ENCODE assay signal across 9 mouse cellular contexts in the genomic region with DNA sequence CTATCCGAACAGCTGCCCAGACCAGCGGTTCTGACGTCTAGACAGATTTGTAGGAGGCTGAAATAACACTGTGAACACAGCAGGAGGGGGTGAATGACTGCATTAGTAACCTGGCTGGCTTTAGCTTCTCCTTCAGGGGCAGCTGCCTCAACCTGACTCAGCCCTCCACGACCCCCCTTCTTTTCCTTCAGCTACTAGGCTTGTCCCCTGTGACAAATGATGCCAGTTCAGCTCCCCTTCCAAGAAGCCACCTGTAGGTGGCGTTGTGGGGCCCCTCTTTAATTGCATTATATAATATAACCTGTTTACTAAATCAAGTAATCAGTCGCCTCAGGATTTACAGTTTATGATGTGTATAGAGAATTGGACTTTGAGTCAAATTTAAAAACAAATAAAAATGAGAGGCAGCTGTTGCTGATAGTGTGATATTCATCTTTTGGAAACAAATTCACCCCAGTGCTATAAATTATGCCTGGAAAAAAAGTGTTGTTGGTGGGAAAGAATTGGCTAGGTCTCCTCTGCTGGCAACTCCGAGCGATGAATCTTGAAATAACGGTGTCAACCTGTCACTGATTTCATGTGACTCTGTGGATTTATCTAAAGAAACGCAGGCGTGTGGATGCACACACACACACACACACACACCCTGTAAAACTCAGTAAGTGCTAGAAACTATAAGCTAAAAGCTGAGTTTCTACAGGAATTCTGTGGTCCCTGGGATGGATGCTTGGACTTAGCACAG.
DNase-seq lines count a peak whose midpoint lies in the region; ATAC-seq lines count a peak whose summit lies in the region.
"Had no signal": no experiment of that assay in that cellular context is flagged by ENCODE, and none has a peak within 500 bp of the region (broad histone marks: within the 10 kb centered on the region; RNA-seq: fewer than 3 reads in every experiment).

No protein-coding gene starts in this region.

- no peak for ATAC-seq in CD4-positive, CD25-positive, alpha-beta regulatory T cell, adult 4 months

- H3K9me3 ChIP-seq in embryonic facial prominence, embryonic 10.5 days, result no peaks in the 10 kb centered on the region
- H3K9me3 ChIP-seq: liver, embryonic 13.5 days had no signal

- 0 out of 2 replicates have a peak overlapping the region, but pooled peaks have one; percentile 32 for H3K27ac ChIP-seq in embryonic facial prominence, embryonic 10.5 days (replicated peaks)
- H3K27ac ChIP-seq: liver, embryonic 13.5 days had no signal

- intact Hi-C loops in heart, postnatal 25 days (cut with DNase I), result loop anchor here (5.0 kb wide), 1 partner anchor 354 kb away; no protein-coding TSS in a partner anchor

- no peak overlapping the region for H3K4me3 ChIP-seq in embryonic facial prominence, embryonic 10.5 days
- H3K4me3 ChIP-seq: liver, embryonic 13.5 days had no signal

- peaks cover 90% of the 10 kb centered on the region for H3K4me1 ChIP-seq in embryonic facial prominence, embryonic 10.5 days
- H3K4me1 ChIP-seq: liver, embryonic 13.5 days had no signal

- DNase-seq in heart, adult 11 months, result peak; percentile 89
- no peak for DNase-seq in heart, postnatal 25 days (ENCODE audit: low spot score)
- peak; percentile 55 for DNase-seq in right cerebral cortex, postnatal 14 days
- DNase-seq in right cerebral cortex, postnatal 36 days (ENCODE audit: low spot score in 2 of 2), result no peak
- DNase-seq in embryonic facial prominence, embryonic 10.5 days (ENCODE audit: low spot score), result peak; percentile 28
- DNase-seq in lung, postnatal 14 days, result peak; percentile 42
- DNase-seq in spleen, postnatal 36 days (ENCODE audit: low spot score in 2 of 2), result no peak
- DNase-seq: liver, embryonic 13.5 days had no signal

- no peaks in the 10 kb centered on the region for H3K36me3 ChIP-seq in embryonic facial prominence, embryonic 10.5 days (replicated peaks)
- H3K36me3 ChIP-seq: liver, embryonic 13.5 days had no signal

- WGBS in embryonic facial prominence, embryonic 10.5 days, result 58% methylated on average over 11 of the region's 11 CpGs

- no peaks in the 10 kb centered on the region for H3K27me3 ChIP-seq in embryonic facial prominence, embryonic 10.5 days (replicated peaks; ENCODE audit: low read depth, poor library complexity, severe bottlenecking)
- H3K27me3 ChIP-seq: liver, embryonic 13.5 days had no signal

Comparison
In these comparisons a context has a peak if more than half of its experiments do, and no peak if none do; other contexts are left out.
1. DNase-seq: peak in heart, adult 11 months (single experiment), right cerebral cortex, postnatal 14 days (single experiment), embryonic facial prominence, embryonic 10.5 days (single experiment) and lung, postnatal 14 days (single experiment); none in heart, postnatal 25 days (single experiment), right cerebral cortex, postnatal 36 days (0 of 2) and spleen, postnatal 36 days (0 of 2).